Mouse (Mus musculus) heart, adult 9 months (tissue): ENCODE measurements around the gene Sap18b.
"Not testable (repeated sequence)": the region's sequence is repeated elsewhere in the genome, so short reads cannot be mapped to it uniquely, and the experiment has no call there.

ENCODE experiments used
- DNase-seq, 2 experiments: peaks; one replicate each; pipeline ENCODE4 v3.0.0; 2022; ENCODE audit warnings: low spot score in 2 of 2

Sap18b gene

GRCm38 (mm10) chr8:95822096-95822495, 3.0 kb upstream of the Sap18b start:
- no peak for DNase-seq

- peak in 1 of 2 experiments; percentile 29 for DNase-seq
Observed at GRCm38 (mm10) chr8:95822699-95823098, 2.4 kb upstream of the Sap18b start.

- no peak for DNase-seq
Observed at GRCm38 (mm10) chr8:95830144-95830543, 5.0 kb downstream of the Sap18b start.

DNA sequence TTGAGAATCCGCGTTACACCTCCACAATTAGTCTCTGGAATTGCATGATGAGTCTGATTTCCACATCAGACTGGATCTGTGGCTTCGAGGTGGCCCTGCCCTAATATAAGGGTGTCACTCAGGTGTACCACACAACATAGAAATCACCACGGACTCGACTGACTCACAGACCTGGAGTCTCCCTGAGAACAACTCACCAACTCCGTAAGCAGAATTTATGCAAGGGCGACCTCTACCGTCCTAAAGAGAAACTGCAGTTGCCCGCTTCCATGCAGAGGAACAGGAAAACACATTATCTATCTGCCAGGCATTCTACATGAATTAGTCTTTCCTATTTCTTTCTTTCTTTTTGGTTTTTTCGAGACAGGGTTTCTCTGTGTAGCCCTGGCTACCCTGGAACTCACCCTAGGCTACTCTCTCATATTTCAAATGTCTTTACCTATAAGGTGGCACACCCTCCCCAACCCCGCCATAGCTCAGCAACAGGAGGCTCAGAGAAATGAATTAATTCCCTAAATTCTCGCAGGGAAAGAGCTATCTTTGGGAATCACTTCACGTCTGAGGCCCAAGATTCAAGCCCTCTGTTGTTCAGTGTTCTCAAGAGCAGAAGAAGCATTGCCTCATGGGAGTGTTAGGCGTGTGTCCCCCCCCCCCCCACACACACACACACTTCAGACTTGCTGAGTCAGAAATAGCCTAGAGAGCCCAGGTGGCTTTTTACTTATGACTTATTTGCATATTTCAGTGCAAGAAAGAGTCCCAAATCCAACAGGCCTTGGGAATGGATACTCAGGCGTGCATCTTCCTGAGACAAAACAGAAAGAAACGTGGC, 7.7 kb downstream of the Sap18b start:
- peak; percentile 47 to 84 for DNase-seq

GRCm38 (mm10) chr8:95833435-95833984, 8.4 kb downstream of the Sap18b start:
- no peak for DNase-seq

GRCm38 (mm10) chr8:95835891-95836290, 10.7 kb downstream of the Sap18b start:
- DNase-seq: no peak

GRCm38 (mm10) chr8:95837266-95837665, 12.1 kb downstream of the Sap18b start:
- no peak for DNase-seq

GRCm38 (mm10) chr8:95839289-95839688, 14.1 kb downstream of the Sap18b start:
- no peak for DNase-seq

DNA sequence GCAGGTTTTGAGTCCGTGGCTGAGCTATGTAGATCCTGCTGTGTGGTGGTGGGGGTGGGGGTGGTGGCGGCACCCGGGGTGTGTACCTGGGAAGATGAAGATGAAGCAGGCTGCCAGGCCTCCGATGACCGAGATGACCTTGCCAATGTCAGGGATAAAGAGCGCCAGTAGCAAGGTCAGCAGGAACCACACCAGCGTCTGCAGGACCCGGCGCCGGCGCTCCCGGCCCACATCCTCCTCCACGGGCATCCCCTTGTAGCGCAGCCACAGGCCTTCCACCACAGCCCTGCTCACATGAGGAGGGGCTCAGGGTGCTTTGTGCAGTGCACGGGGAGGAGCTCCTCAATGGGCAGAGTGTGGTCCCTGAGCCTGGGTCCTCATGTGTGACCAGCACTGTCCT, 16.3 kb downstream of the Sap18b start:
- DNase-seq: no peak

- no peak for DNase-seq
Observed at GRCm38 (mm10) chr8:95843968-95844367, 18.8 kb downstream of the Sap18b start.

DNA sequence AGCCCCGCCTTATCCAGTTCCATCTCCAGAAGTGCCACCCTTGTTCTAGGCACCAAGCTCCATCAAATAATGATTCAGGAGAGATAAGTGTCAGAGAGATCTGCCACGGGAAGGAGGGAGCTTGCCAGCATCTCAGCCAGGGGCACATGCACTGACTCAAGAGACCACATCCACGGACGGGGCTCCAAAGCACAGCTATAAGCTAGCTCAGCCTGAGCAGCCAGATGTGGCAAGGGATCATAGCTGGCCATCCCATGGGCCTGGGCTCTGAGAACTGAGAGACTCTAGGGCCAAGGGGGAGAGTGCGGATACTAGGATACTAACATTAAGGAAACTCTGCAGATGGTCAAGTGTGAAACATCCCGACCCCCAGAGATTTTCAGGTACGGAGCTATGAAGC, 19.9 kb downstream of the Sap18b start:
- no peak for DNase-seq

- no peak for DNase-seq
Observed at GRCm38 (mm10) chr8:95848061-95848551, 23.0 kb downstream of the Sap18b start.

GRCm38 (mm10) chr8:95848734-95849464, 23.8 kb downstream of the Sap18b start:
- no peak for DNase-seq

- no peak for DNase-seq
Observed at GRCm38 (mm10) chr8:95850326-95850725, 25.2 kb downstream of the Sap18b start.

DNA sequence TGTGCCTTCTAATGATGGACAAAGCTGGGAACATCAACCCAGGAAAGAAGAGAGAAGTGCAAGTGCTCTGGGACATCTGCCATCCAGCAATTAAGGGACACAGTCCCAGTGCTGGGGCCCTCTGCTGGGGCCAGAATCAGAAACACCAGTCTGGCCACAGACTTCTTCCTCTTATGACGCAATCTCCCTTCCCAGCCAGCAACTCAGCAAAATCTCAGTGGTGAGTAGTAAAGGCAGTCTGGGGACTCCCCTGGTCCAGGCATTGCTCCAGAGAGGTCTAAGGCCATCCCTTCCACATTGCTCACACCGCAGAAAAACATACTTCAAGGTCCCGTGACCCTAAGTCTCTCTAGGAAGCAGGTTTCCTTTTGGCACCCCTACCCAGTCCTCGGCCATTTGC, 27.1 kb downstream of the Sap18b start:
- peak; percentile 58 to 63 for DNase-seq

GRCm38 (mm10) chr8:95853102-95853843, 28.1 kb downstream of the Sap18b start, which contains the start of gene Slc38a7:
Gene Slc38a7 (minus strand): TSS chr8:95853539.
- DNase-seq: peak; percentile 88 to 92

DNA sequence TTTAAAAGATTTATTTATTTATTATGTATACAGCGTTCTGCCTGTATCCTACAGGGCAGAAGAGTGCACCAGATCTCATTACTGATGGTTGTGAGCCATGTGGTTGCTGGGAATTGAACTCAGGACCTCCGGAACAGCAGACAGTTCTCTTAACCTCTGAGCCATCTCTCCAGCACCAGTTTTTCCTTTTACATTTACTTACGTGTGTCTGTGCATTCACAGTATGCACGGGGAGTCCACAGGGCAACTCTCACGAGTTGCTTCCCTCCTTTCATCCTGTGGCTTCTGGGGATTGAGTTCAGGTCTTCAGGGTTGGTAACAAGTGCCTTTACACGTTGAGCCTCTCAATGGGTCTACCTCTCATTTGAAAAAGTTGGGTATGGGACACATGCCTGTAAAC, 29.0 kb downstream of the Sap18b start:
- DNase-seq: no peak

- not testable (repeated sequence) for DNase-seq
Observed at GRCm38 (mm10) chr8:95863761-95864440, 38.8 kb downstream of the Sap18b start.

GRCm38 (mm10) chr8:95864851-95865250, 39.7 kb downstream of the Sap18b start:
- not testable (repeated sequence) for DNase-seq

DNA sequence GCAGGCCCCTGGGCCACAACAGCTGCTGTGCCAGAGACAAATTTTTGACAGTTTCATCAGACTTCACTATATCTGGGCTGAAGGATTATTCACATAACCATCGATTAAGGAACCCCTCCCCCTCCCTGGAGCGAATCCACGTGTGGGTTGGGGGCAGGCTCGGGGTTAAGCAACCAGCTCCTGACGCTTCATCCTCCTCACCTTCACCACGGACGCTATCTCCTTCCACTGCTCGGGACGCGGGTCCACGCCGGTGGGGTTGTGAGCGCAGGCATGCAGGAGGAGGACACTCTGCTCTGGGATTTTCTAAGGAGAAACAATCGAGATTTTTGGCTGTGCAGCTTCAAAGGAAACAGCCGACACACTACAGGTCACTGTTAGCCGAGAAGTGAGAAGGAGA, 46.5 kb downstream of the Sap18b start:
- DNase-seq: no peak

GRCm38 (mm10) chr8:95875270-95875669, 50.1 kb downstream of the Sap18b start:
- peak; percentile 38 to 41 for DNase-seq
